ENCODE assay signal across 14 mouse cellular contexts in the genomic region with DNA sequence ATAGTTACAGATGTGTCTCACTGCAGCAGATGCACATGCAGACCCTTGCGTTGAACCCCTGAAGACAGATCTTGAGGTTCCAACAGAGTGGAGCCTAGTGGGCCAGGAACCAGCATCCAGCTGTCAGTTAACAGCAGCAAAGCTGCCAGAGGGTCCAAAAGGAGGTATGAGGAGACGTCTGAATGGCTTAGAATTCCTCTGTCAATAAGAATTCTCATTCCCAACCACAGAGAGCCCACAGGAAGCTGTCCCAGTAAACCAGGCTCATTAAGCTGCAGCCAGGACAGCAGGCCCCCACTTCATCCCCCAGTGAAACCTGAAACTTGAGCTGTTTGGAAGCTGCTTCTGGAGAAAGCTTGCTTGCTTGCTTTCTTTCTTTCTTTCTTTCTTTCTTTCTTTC.
A peak's percentile ranks its signal among the peaks of the same experiment; 100 is the strongest.
DNase-seq lines count a peak whose midpoint lies in the region; ATAC-seq and TF ChIP-seq lines count a peak whose summit lies in the region.
"Had no signal": no experiment of that assay in that cellular context is flagged by ENCODE, and none has a peak within 500 bp of the region (broad histone marks: within the 10 kb centered on the region; RNA-seq: fewer than 3 reads in every experiment).

No protein-coding gene starts in this region.

- 50% methylated on average over 2 of the region's 2 CpGs for WGBS in heart, embryonic 11.5 days (ENCODE audit: insufficient replicate concordance)
- WGBS in lung, embryonic 14.5 days: 40% methylated on average over 2 of the region's 2 CpGs
- 40% methylated on average over 2 of the region's 2 CpGs for WGBS in forebrain, embryonic 12.5 days
- WGBS in stomach, embryonic 15.5 days: 46% methylated on average over 2 of the region's 2 CpGs

- H3K4me3 ChIP-seq in heart, embryonic 11.5 days (ENCODE audit: low read depth, low read length): no peak overlapping the region
- H3K4me3 ChIP-seq in lung, embryonic 14.5 days (ENCODE audit: low read depth, low read length): no peak overlapping the region
- H3K4me3 ChIP-seq in forebrain, embryonic 12.5 days (replicated peaks): no peak overlapping the region
- no peak overlapping the region for H3K4me3 ChIP-seq in stomach, embryonic 15.5 days (replicated peaks)

- no peaks in the 10 kb centered on the region for H3K36me3 ChIP-seq in heart, embryonic 11.5 days (ENCODE audit: control insufficient read depth, insufficient read depth, low read length)
- H3K36me3 ChIP-seq in lung, embryonic 14.5 days (ENCODE audit: insufficient read depth): no peaks in the 10 kb centered on the region
- H3K36me3 ChIP-seq in forebrain, embryonic 12.5 days (replicated peaks): no peaks in the 10 kb centered on the region
- H3K36me3 ChIP-seq in stomach, embryonic 15.5 days: no peaks in the 10 kb centered on the region

- no peaks in the 10 kb centered on the region for H3K9me3 ChIP-seq in heart, embryonic 11.5 days (replicated peaks; ENCODE audit: control insufficient read depth, low read length)
- H3K9me3 ChIP-seq in lung, embryonic 14.5 days (ENCODE audit: low read depth, low read length): no peaks in the 10 kb centered on the region
- H3K9me3 ChIP-seq in forebrain, embryonic 12.5 days: no peaks in the 10 kb centered on the region
- H3K9me3 ChIP-seq in stomach, embryonic 15.5 days: no peaks in the 10 kb centered on the region

- H3K4me2 ChIP-seq in heart, embryonic 11.5 days: no peak overlapping the region
- no peak overlapping the region for H3K4me2 ChIP-seq in lung, embryonic 14.5 days
- H3K4me2 ChIP-seq in forebrain, embryonic 12.5 days: no peak overlapping the region
- H3K4me2 ChIP-seq in stomach, embryonic 15.5 days: no peak overlapping the region

- H3K27me3 ChIP-seq in heart, embryonic 11.5 days (ENCODE audit: control insufficient read depth, insufficient read depth, low read length): no peaks in the 10 kb centered on the region
- H3K27me3 ChIP-seq in lung, embryonic 14.5 days (ENCODE audit: insufficient read depth, low read length): no peaks in the 10 kb centered on the region
- no peaks in the 10 kb centered on the region for H3K27me3 ChIP-seq in forebrain, embryonic 12.5 days
- no peaks in the 10 kb centered on the region for H3K27me3 ChIP-seq in stomach, embryonic 15.5 days (replicated peaks)

- no peak overlapping the region for H3K9ac ChIP-seq in heart, embryonic 11.5 days (ENCODE audit: low read depth, low read length)
- H3K9ac ChIP-seq in lung, embryonic 14.5 days: no peak overlapping the region
- no peak overlapping the region for H3K9ac ChIP-seq in forebrain, embryonic 12.5 days
- H3K9ac ChIP-seq in stomach, embryonic 15.5 days: no peak overlapping the region

- no peak for ATAC-seq in heart, embryonic 11.5 days (replicated peaks; ENCODE audit: insufficient number of reproducible peaks, low FRiP score, low TSS enrichment)
- no peak for ATAC-seq in lung, embryonic 14.5 days (ENCODE audit: insufficient read depth)
- no peak for ATAC-seq in forebrain, embryonic 12.5 days (ENCODE audit: low FRiP score)
- no peak for ATAC-seq in stomach, embryonic 15.5 days (ENCODE audit: insufficient read depth, low FRiP score, low read depth)

- peak; percentile 53 for DNase-seq in heart, adult 11 months
- DNase-seq in lung, embryonic 14.5 days: peak; percentile 69
- no peak for DNase-seq in lung, postnatal 36 days
- DNase-seq in lung, adult 18-20 months: no peak
- no peak for DNase-seq in adrenal gland, adult 18-20 months (ENCODE audit: low spot score in 2 of 2)
- DNase-seq: adrenal gland, postnatal 25 days; cerebellum, adult 2 months; kidney, adult 11 months; lung, postnatal 14 days; spleen, adult 18-20 months; thymus, postnatal 14 days had no signal

- no peak for TF ChIP-seq CTCF in lung, embryonic 14.5 days (IDR thresholded peaks at IDR 0.05; ENCODE audit: low read depth)

- H3K4me1 ChIP-seq in heart, embryonic 11.5 days (ENCODE audit: control insufficient read depth, insufficient read depth, low read length): peaks cover 3% of the 10 kb centered on the region; the same call in 1 of the 2 replicates
- no peaks in the 10 kb centered on the region for H3K4me1 ChIP-seq in lung, embryonic 14.5 days (ENCODE audit: insufficient read depth)
- peaks cover 12% of the 10 kb centered on the region for H3K4me1 ChIP-seq in forebrain, embryonic 12.5 days
- H3K4me1 ChIP-seq in stomach, embryonic 15.5 days: 0 out of 2 replicates have a peak, but pooled peaks cover 5% of the 10 kb centered on the region

- H3K27ac ChIP-seq in heart, embryonic 11.5 days (ENCODE audit: low read depth, low read length): no peak overlapping the region
- peak overlapping the region; percentile 48; the same call in 1 of the 2 replicates for H3K27ac ChIP-seq in lung, embryonic 14.5 days (ENCODE audit: low read depth)
- H3K27ac ChIP-seq in forebrain, embryonic 12.5 days: peak overlapping the region; percentile 57; the same call in 1 of the 2 replicates
- H3K27ac ChIP-seq in stomach, embryonic 15.5 days: 0 out of 2 replicates have a peak overlapping the region, but pooled peaks have one; percentile 23

Comparison
In these comparisons a context has a peak if more than half of its experiments do, and no peak if none do; other contexts are left out.
1. DNase-seq: peak in heart, adult 11 months (single experiment) and lung, embryonic 14.5 days (single experiment); none in lung, postnatal 36 days (single experiment), lung, adult 18-20 months (0 of 2) and adrenal gland, adult 18-20 months (0 of 2).